Mouse (Mus musculus) MEL (cell line): Measurements from ENCODE around the gene Gck. TPM values are rescaled to one million over a fixed set of nuclear protein-coding genes. Genes with fewer than 3 reads are reported as not detected.

Experiments used
- DNase-seq: peaks from one replicate; pipeline ENCODE4 v3.0.0; 2011; ENCODE audit warnings: low read depth, low spot score
- H3K27ac ChIP-seq: 2 replicates; pipeline ENCODE4 v1.5.1; 2012; ENCODE audit warnings: low read depth, mild to moderate bottlenecking, control low read depth, low read length, moderate library complexity; ENCODE audit not compliant: control insufficient read depth
- H3K27me3 ChIP-seq, 2 experiments: fragments of 150-350 bp in 1 of 2; sonication (generic) in 1 of 2; 2 replicates each; pipeline ENCODE4 v1.6.1; 2012; ENCODE audit warnings: low read length in 2 of 2, mild to moderate bottlenecking in 2 of 2, improper control_type of control experiment in 1 of 2, moderate library complexity in 1 of 2; ENCODE audit not compliant: insufficient read depth in 2 of 2, control insufficient read depth in 1 of 2
- H3K36me3 ChIP-seq, 2 experiments: 2 replicates each; pipeline ENCODE4 v1.6.1; 2012 to 2014; ENCODE audit warnings: low read length in 2 of 2, improper control_type of control experiment in 1 of 2, inconsistent platforms in 1 of 2, mild to moderate bottlenecking in 1 of 2; ENCODE audit not compliant: insufficient read depth in 2 of 2, control insufficient read depth in 1 of 2
- H3K4me1 ChIP-seq, 2 experiments: fragments of 150-350 bp in 1 of 2; sonication (generic) in 1 of 2; 2 replicates each; pipeline ENCODE4 v1.6.1; 2012; ENCODE audit warnings: low read length in 2 of 2, improper control_type of control experiment in 1 of 2, mild to moderate bottlenecking in 1 of 2; ENCODE audit not compliant: insufficient read depth in 2 of 2, control insufficient read depth in 1 of 2
- H3K4me3 ChIP-seq, 2 experiments: fragments of 150-350 bp in 1 of 2; sonication (generic) in 1 of 2; 2 replicates each; pipeline ENCODE4 v1.5.1; 2012; ENCODE audit warnings: low read depth in 2 of 2, low read length in 2 of 2, mild to moderate bottlenecking in 2 of 2, moderate library complexity in 2 of 2, control low read depth in 1 of 2, improper control_type of control experiment in 1 of 2; ENCODE audit not compliant: control insufficient read depth in 1 of 2, insufficient read depth in 1 of 2
- H3K79me2 ChIP-seq: 2 replicates; pipeline ENCODE4 v1.6.1; 2012; ENCODE audit warnings: mild to moderate bottlenecking, low read length, moderate library complexity; ENCODE audit not compliant: control insufficient read depth, poor library complexity, insufficient read depth
- H3K9ac ChIP-seq: 2 replicates; pipeline ENCODE4 v1.6.1; 2012; ENCODE audit warnings: low read depth, mild to moderate bottlenecking, control low read depth, low read length, moderate library complexity; ENCODE audit not compliant: control insufficient read depth, poor library complexity, severe bottlenecking
- H3K9me3 ChIP-seq: fragments of 150-350 bp; sonication (generic); replicated peaks from 2 replicates; pipeline ENCODE4 v1.6.1; 2012; ENCODE audit warnings: mild to moderate bottlenecking, low read length, improper control_type of control experiment, moderate library complexity; ENCODE audit not compliant: insufficient read depth
- EP300 ChIP-seq, 2 experiments: IDR thresholded peaks; 2 replicates each; pipeline ENCODE4 v1.6.1; 2011; ENCODE audit warnings: improper control_type of control experiment in 2 of 2, low read length in 2 of 2, low read depth in 1 of 2, mild to moderate bottlenecking in 1 of 2
- ETS1 ChIP-seq: IDR thresholded peaks from 2 replicates; pipeline ENCODE4 v1.6.1; 2012; ENCODE audit warnings: low read depth, mild to moderate bottlenecking, inconsistent platforms, low read length, improper control_type of control experiment, moderate library complexity
- GABPA ChIP-seq: IDR thresholded peaks from 2 replicates; pipeline ENCODE4 v1.6.1; 2012; ENCODE audit warnings: low read depth, mild to moderate bottlenecking, inconsistent platforms, low read length, improper control_type of control experiment, moderate library complexity
- HCFC1 ChIP-seq: IDR thresholded peaks from 2 replicates; pipeline ENCODE4 v1.6.1; 2012; ENCODE audit warnings: low read depth, mild to moderate bottlenecking, inconsistent platforms, low read length, improper control_type of control experiment, moderate library complexity
- JUND ChIP-seq: IDR thresholded peaks from 2 replicates; pipeline ENCODE4 v1.6.1; 2011; ENCODE audit warnings: low read depth, mild to moderate bottlenecking, improper control_type of control experiment, low read length
- KAT2A ChIP-seq: conservative IDR thresholded peaks from 2 replicates; pipeline ENCODE4 v1.6.1; 2012; ENCODE audit warnings: low read depth, low read length, improper control_type of control experiment, inconsistent platforms
- MAFK ChIP-seq: IDR thresholded peaks from 2 replicates; pipeline ENCODE4 v1.6.1; 2011; ENCODE audit warnings: low read depth, mild to moderate bottlenecking, low read length, improper control_type of control experiment, borderline replicate concordance
- MAX ChIP-seq: IDR thresholded peaks from 2 replicates; pipeline ENCODE4 v1.6.1; 2011; ENCODE audit warnings: low read length, improper control_type of control experiment
- MAZ ChIP-seq: IDR thresholded peaks from 2 replicates; pipeline ENCODE4 v1.6.1; 2012; ENCODE audit warnings: low read depth, mild to moderate bottlenecking, inconsistent platforms, low read length, improper control_type of control experiment
- MYB ChIP-seq: IDR thresholded peaks from 2 replicates; pipeline ENCODE4 v1.6.1; 2011; ENCODE audit warnings: mild to moderate bottlenecking, low read depth, low read length, improper control_type of control experiment
- MYC ChIP-seq: IDR thresholded peaks from 2 replicates; pipeline ENCODE4 v1.6.1; 2011; ENCODE audit warnings: low read depth, mild to moderate bottlenecking, low read length, improper control_type of control experiment, moderate library complexity
- NELFE ChIP-seq: IDR thresholded peaks from 2 replicates; pipeline ENCODE4 v1.6.1; 2011; ENCODE audit warnings: low read depth, low read length, improper control_type of control experiment
- NRF1 ChIP-seq: IDR thresholded peaks from 2 replicates; pipeline ENCODE4 v1.6.1; 2014; ENCODE audit warnings: low read depth, mild to moderate bottlenecking, inconsistent platforms, low read length, improper control_type of control experiment, moderate library complexity; ENCODE audit not compliant: poor library complexity, insufficient read depth, severe bottlenecking
- POLR2AphosphoS5 ChIP-seq: IDR thresholded peaks from 2 replicates; pipeline ENCODE4 v1.6.1; 2012; ENCODE audit warnings: low read depth, borderline replicate concordance, mild to moderate bottlenecking, inconsistent platforms, low read length, moderate library complexity, mixed read lengths
- SIN3A ChIP-seq: IDR thresholded peaks from 2 replicates; pipeline ENCODE4 v1.6.1; 2012; ENCODE audit warnings: low read length, improper control_type of control experiment, inconsistent platforms
- SMC3 ChIP-seq: IDR thresholded peaks from 2 replicates; pipeline ENCODE4 v1.6.1; 2011; ENCODE audit warnings: low read depth, low read length, improper control_type of control experiment
- TAL1 ChIP-seq: IDR thresholded peaks from 2 replicates; pipeline ENCODE4 v1.6.1; 2012; ENCODE audit warnings: mild to moderate bottlenecking, inconsistent platforms, low read length, moderate library complexity, mixed read lengths
- UBTF ChIP-seq: IDR thresholded peaks from 2 replicates; pipeline ENCODE4 v1.6.1; 2012; ENCODE audit warnings: low read depth, mild to moderate bottlenecking, inconsistent platforms, low read length, improper control_type of control experiment, moderate library complexity, borderline replicate concordance; ENCODE audit not compliant: insufficient read depth
- USF1 ChIP-seq: IDR thresholded peaks from 2 replicates; pipeline ENCODE4 v1.6.1; 2014; ENCODE audit warnings: low read depth, mild to moderate bottlenecking, inconsistent platforms, low read length, improper control_type of control experiment, moderate library complexity
- USF2 ChIP-seq, 2 experiments: IDR thresholded peaks; 2 replicates each; pipeline ENCODE4 v1.6.1; 2011 to 2012; ENCODE audit warnings: improper control_type of control experiment in 2 of 2, low read length in 2 of 2, borderline replicate concordance in 1 of 2, inconsistent platforms in 1 of 2, low read depth in 1 of 2, mild to moderate bottlenecking in 1 of 2; ENCODE audit not compliant: insufficient read depth in 1 of 2
- ZKSCAN1 ChIP-seq: IDR thresholded peaks from 2 replicates; pipeline ENCODE4 v1.6.1; 2012; ENCODE audit warnings: low read depth, mild to moderate bottlenecking, inconsistent platforms, low read length, improper control_type of control experiment, moderate library complexity
- ZNF384 ChIP-seq: IDR thresholded peaks from 2 replicates; pipeline ENCODE4 v1.6.1; 2012; ENCODE audit warnings: low read depth, mild to moderate bottlenecking, inconsistent platforms, low read length, improper control_type of control experiment
- polyA plus RNA-seq, 2 experiments: library from polyadenylated mRNA; stranded (reverse) in 1 of 2; unstranded in 1 of 2; fragments of >175 nt in 1 of 2; fragments of >200 nt in 1 of 2; gene quantifications; 2 replicates each; pipeline versions ENCODE4 v1.2.1 to v1.2.4; 2012; ENCODE audit warnings: low replicate concordance in 2 of 2, low read depth in 1 of 2; ENCODE audit not compliant: insufficient read length in 2 of 2, insufficient read depth in 1 of 2, missing spikeins in 1 of 2
- total RNA-seq: library from RNA; depleted of rRNA; stranded (reverse); fragments of 300-350 nt; gene quantifications from 2 replicates; pipeline ENCODE4 v1.2.3, GENCODE M21; 2012

The Gck gene
- total and polyA plus RNA-seq, 3 experiments, result not detected

DNA sequence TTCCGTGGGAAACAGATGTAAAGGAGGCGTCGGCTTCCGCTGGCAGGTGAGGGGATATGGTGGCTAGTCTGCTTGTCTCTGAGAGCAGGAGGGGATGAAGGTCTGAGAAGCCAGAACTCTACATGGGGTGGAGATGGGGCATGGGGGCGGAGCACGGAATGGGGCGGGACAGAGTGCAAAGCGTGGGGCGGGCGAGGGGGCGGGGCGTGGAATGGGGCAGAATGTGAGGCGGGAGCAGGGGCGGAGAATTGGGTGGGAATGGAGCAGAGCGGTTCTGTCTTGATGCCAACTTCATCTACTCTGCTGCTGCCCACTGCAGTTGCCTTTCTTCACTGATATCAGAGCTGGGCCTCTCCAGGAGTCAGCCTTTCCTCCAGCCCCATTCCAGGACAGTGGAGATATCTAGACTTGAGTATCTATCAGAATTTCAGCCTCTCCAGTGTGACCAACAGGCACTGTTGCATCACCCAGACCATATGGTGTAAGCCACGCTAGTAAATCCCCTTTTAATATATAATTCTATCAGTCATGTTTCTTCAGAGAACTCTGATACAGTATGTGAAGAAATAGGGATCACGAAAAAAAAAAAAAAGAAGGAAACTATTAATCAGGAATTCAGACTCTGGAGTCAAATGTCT lies 29.4 kb downstream of the Gck start:
- Histone ChIP-seq H3K36me3 (no peaks in the 10 kb centered on the region), H3K27ac (no peak overlapping the region), H3K79me2 (no peaks in the 10 kb centered on the region), H3K27me3 (peaks cover 0 to 4% of the 10 kb centered on the region in 2 experiments; a peak in 3 of 4 replicates), H3K4me1 (no peaks in the 10 kb centered on the region), H3K9ac (no peak overlapping the region), H3K9me3 (no peaks in the 10 kb centered on the region), H3K4me3 (no peak overlapping the region)
- peak; percentile 29 for DNase-seq
- TF ChIP-seq ZNF384 (no peak), NRF1 (no peak), GABPA (no peak)

DNA sequence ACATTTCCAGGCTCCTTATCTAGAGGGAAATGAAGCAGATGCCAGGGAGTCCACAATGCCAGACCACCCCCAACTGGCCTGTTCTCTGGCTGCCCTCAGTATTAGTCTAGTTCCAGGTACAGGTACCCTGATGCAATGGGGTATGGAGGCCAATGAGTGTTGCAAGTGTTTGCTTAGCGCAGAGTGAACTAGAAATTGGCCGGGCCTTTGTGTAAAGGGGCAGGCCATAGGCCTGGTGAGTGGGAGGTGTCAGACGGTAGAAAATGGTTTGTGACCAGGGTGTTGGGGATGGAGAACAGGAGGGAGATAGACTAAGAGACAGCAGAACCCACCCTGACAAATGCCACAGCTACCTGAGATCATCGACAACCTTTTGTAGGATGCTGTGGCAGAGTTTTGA lies 30.3 kb downstream of the Gck start:
- no peak for DNase-seq
- H3K27me3 ChIP-seq, result peaks cover 0 to 1% of the 10 kb centered on the region in 2 experiments; a peak in 3 of 4 replicates
- no peak overlapping the region for H3K27ac ChIP-seq
- no peaks in the 10 kb centered on the region for H3K79me2 ChIP-seq
- H3K9ac ChIP-seq, result no peak overlapping the region
- no peak overlapping the region for H3K4me3 ChIP-seq
- TF ChIP-seq MAX, result no peak
- TF ChIP-seq TAL1, result no peak
- no peak for TF ChIP-seq SMC3
- no peaks in the 10 kb centered on the region for H3K36me3 ChIP-seq
- no peaks in the 10 kb centered on the region for H3K4me1 ChIP-seq
- no peaks in the 10 kb centered on the region for H3K9me3 ChIP-seq

DNA sequence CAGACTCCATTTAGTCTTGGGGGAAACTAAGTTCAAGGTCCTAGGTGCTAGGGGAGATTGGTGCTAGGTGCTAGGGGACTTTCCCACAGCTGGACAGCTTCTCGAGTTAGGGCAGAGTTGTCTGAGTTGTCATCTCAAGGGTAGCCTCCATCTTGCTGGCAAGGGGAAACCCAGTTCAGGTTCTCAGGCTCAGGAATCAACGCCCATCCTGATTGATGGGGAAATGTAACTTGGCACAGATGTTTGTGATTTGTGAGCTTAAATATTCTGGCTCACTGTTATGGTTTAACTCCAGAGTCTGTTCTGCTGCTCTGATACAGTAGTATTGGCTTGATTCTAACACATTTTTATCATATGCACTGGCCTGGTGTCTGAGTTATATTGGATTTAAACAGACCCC lies 31.8 kb downstream of the Gck start:
- no peak overlapping the region for H3K9ac ChIP-seq
- no peak for DNase-seq
- no peaks in the 10 kb centered on the region for H3K79me2 ChIP-seq
- no peaks in the 10 kb centered on the region for H3K36me3 ChIP-seq
- no peak overlapping the region for H3K4me3 ChIP-seq
- no peak for TF ChIP-seq NELFE
- no peak for TF ChIP-seq UBTF
- TF ChIP-seq ETS1, result no peak
- no peak for TF ChIP-seq GABPA
- TF ChIP-seq MYB, result no peak
- no peak for TF ChIP-seq MYC
- TF ChIP-seq MAZ, result no peak
- no peak for TF ChIP-seq HCFC1
- no peak for TF ChIP-seq MAFK
- TF ChIP-seq SIN3A, result no peak
- TF ChIP-seq EP300 (IDR thresholded peaks at IDR 0.05; ENCODE audit: low read depth in 1 of 2, low read length in 2 of 2), result no peak
- no peak for TF ChIP-seq SMC3
- TF ChIP-seq POLR2AphosphoS5, result no peak
- TF ChIP-seq KAT2A, result no peak
- TF ChIP-seq ZKSCAN1, result no peak
- TF ChIP-seq USF1, result no peak
- no peak for TF ChIP-seq JUND
- TF ChIP-seq USF2 (IDR thresholded peaks at IDR 0.05; ENCODE audit: borderline replicate concordance in 1 of 2, insufficient read depth in 1 of 2, low read depth in 1 of 2, low read length in 2 of 2), result no peak
- no peak for TF ChIP-seq NRF1
- no peak overlapping the region for H3K27ac ChIP-seq
- H3K27me3 ChIP-seq, result peaks cover 0 to 1% of the 10 kb centered on the region in 2 experiments; a peak in 1 of 4 replicates
- no peaks in the 10 kb centered on the region for H3K4me1 ChIP-seq
- no peaks in the 10 kb centered on the region for H3K9me3 ChIP-seq
